Mouse (Mus musculus) heart, embryonic 14.5 days (tissue): ENCODE measurements around the gene Gm49369. TPM values are rescaled to one million over a fixed set of nuclear protein-coding genes. Genes with fewer than 3 reads are reported as not detected.

Experiments used
- ATAC-seq: fragments of 200-750 bp; cut with Nextera tagmentation; 2 replicates; pipeline ENCODE4 v1.8.0; 2017; ENCODE audit warnings: low read depth, moderate TSS enrichment; ENCODE audit not compliant: insufficient number of reproducible peaks, insufficient read depth, low FRiP score
- H3K27ac ChIP-seq, 2 experiments: fragments of 200-500 bp in 1 of 2; fragments of 300-500 bp in 1 of 2; sonication (generic) in 1 of 2; replicated peaks in 1 of 2; 2 replicates each; pipeline ENCODE4 v1.5.1; 2012 to 2014; ENCODE audit warnings: low read depth in 2 of 2, low read length in 2 of 2, control low read depth in 1 of 2, mild to moderate bottlenecking in 1 of 2, mixed read lengths in 1 of 2; ENCODE audit not compliant: control insufficient read depth in 1 of 2, insufficient read depth in 1 of 2
- H3K27me3 ChIP-seq: fragments of 300-500 bp; sonication (generic); 2 replicates; pipeline ENCODE4 v1.6.1; 2014; ENCODE audit warnings: mild to moderate bottlenecking, low read length, control low read depth; ENCODE audit not compliant: control insufficient read depth, insufficient read depth
- H3K36me3 ChIP-seq: fragments of 300-500 bp; sonication (generic); 2 replicates; pipeline ENCODE4 v1.6.1; 2014; ENCODE audit warnings: mild to moderate bottlenecking, control low read depth, low read length, mixed read lengths; ENCODE audit not compliant: control insufficient read depth, insufficient read depth
- H3K4me1 ChIP-seq, 2 experiments: fragments of 200-500 bp in 1 of 2; fragments of 300-500 bp in 1 of 2; sonication (generic) in 1 of 2; 2 replicates each; pipeline ENCODE4 v1.6.1; 2012 to 2014; ENCODE audit warnings: low read length in 2 of 2, control low read depth in 1 of 2, mixed read lengths in 1 of 2; ENCODE audit not compliant: control insufficient read depth in 2 of 2, insufficient read depth in 2 of 2
- H3K4me2 ChIP-seq: fragments of 300-500 bp; sonication (generic); 2 replicates; pipeline ENCODE4 v1.6.1; 2014; ENCODE audit warnings: mild to moderate bottlenecking, low read length
- H3K4me3 ChIP-seq, 2 experiments: fragments of 200-500 bp in 1 of 2; fragments of 300-500 bp in 1 of 2; sonication (generic) in 1 of 2; 2 replicates each; pipeline ENCODE4 v1.5.1; 2012 to 2014; ENCODE audit warnings: low read length in 2 of 2, mild to moderate bottlenecking in 2 of 2, control low read depth in 1 of 2, low read depth in 1 of 2, moderate library complexity in 1 of 2; ENCODE audit not compliant: control insufficient read depth in 1 of 2, insufficient read depth in 1 of 2
- H3K9ac ChIP-seq: fragments of 300-500 bp; sonication (generic); 2 replicates; pipeline ENCODE4 v1.6.1; 2014; ENCODE audit warnings: mild to moderate bottlenecking, low read length
- H3K9me3 ChIP-seq: fragments of 300-500 bp; sonication (generic); 2 replicates; pipeline ENCODE4 v1.6.1; 2016; ENCODE audit warnings: low read length, control low read depth; ENCODE audit not compliant: control insufficient read depth
- WGBS: fragments of 180-500 bp; shearing (Covaris S2); extraction: QIAGEN DNeasy Blood & Tissue Kit; methylation state at CpG from one replicate; pipeline ENCODE4 v1.1.7; 2014; 5-methylcytosine and 5-hydroxymethylcytosine counted together
- polyA plus RNA-seq: library from polyadenylated mRNA; unstranded; fragments of >200 nt; fragmentation: Nextera tagmentation; extraction: Ambion mirVana; gene quantifications from 2 replicates; pipeline ENCODE4 v1.2.1, GENCODE M21; 2014

Gene Gm49369
- polyA plus RNA-seq, 1 experiment from 2014 or later = not detected

DNA sequence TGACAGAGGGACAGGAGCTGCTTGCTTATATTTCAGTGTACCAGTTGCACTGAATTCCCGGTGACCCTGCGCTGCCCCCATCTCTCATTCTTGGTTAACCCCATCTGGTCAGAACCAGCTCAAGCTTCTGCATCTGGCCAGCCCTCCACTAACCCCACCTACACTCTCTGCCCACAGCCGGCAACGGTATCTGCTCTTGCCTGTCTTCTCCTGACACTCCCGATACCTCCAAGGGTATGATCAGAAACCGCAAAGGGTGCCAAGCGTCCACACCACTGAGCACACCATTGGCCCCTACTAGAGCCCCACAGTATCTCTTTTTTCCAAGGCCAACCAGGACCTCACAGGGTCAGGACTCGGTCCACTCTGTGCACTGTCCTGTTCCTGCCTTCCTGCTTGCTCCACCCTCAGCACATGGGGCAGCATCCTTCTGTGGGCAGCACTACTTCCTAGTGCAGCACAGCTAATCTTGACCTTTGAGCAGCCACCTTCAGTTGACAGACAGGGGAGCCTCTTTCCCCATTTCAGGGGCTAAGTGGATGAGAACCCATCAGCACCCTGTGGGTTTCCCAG lies 27.7 kb downstream of the Gm49369 start:
- no peak overlapping the region for H3K4me2 ChIP-seq
- no peak overlapping the region for H3K9ac ChIP-seq
- H3K9me3 ChIP-seq = no peaks in the 10 kb centered on the region
- no peak overlapping the region for H3K4me3 ChIP-seq
- H3K27ac ChIP-seq = no peak overlapping the region
- H3K27me3 ChIP-seq = no peaks in the 10 kb centered on the region
- ATAC-seq = no peak
- 49% methylated on average over 8 of the region's 8 CpGs for WGBS
- H3K36me3 ChIP-seq = no peaks in the 10 kb centered on the region
- H3K4me1 ChIP-seq = peaks cover 10 to 13% of the 10 kb centered on the region in 2 experiments; a peak in 3 of 4 replicates

DNA sequence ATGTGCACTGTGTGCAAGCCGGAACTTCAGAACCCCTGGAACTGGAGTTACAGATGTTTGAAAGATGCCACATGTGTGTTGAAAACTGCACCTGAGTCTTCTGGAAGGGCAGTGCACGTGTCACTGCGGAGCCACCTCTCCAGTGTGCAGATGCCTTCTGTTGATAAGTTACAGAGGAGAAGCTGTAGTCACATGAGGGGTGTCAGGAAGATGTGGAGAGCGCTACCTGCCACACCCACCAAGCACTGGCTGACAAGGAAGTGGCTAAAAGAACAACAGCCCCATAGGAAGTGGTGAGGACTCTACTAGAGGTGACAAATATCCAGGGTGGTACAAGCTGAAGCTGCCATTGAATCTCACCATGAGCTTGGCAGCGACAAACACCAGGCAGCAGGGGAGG lies 28.6 kb downstream of the Gm49369 start:
- 59% methylated on average over 5 of the region's 5 CpGs for WGBS
- Histone ChIP-seq H3K27ac (no peak overlapping the region), H3K27me3 (no peaks in the 10 kb centered on the region), H3K4me1 (peaks cover 10 to 13% of the 10 kb centered on the region in 2 experiments; a peak in 3 of 4 replicates), H3K9ac (no peak overlapping the region), H3K4me2 (no peak overlapping the region), H3K36me3 (no peaks in the 10 kb centered on the region), H3K9me3 (no peaks in the 10 kb centered on the region), H3K4me3 (no peak overlapping the region)
- ATAC-seq = no peak

DNA sequence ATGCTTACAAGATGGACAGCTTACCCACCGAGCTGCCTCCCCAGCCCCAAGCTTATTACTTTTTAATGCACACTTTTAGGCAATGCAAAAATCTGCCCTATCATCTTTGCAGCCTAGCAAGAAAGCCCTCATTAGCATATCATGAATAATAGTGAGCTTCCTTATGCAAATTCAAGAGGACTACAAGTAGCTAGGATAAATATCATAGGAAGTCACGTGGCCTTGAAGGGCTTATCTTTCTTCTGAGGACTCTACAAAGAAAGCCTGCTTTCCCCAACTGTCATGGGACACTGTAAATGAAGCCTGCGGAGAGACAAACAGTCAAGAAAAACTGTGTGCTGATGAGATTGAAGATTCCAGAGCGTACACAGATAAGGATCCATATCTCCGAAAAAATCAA lies 30.9 kb downstream of the Gm49369 start:
- H3K36me3 ChIP-seq = no peaks in the 10 kb centered on the region
- peaks cover 10 to 13% of the 10 kb centered on the region in 2 experiments; a peak in 3 of 4 replicates for H3K4me1 ChIP-seq
- 70% methylated on average over 5 of the region's 5 CpGs for WGBS
- H3K4me3 ChIP-seq = no peak overlapping the region
- H3K9ac ChIP-seq = no peak overlapping the region
- no peak for ATAC-seq
- no peak overlapping the region for H3K4me2 ChIP-seq
- no peaks in the 10 kb centered on the region for H3K27me3 ChIP-seq
- no peak overlapping the region for H3K27ac ChIP-seq
- H3K9me3 ChIP-seq = no peaks in the 10 kb centered on the region

DNA sequence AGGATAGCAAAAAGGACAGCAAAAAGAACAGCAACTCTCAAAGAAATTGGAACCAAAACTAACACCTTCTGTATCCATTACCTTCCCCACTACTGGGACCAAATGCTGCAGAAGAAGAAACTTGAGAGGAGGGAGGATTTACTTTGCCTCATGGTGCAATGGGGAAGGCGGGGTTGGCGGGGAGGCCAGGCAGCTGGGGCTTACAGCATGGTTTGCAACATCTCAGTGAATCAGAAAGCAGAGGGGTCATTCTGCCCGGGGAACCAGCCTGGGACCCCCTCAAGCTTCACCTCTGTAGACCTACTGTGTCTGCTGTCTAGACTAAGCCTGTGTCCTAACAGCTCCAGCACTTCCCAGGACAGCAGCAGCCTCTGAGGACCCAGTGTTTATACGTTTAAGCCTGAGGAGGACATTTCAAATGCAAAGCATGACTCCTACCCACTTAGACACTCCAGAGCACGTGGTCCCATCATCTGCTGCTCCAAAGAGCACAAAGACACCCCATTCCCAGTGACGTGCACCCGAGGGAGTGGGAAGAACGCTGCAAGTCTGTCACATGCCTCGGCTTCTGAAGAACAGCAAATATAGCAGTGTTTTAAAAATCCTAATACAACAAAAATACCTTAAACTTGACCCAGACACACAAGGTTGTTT lies 33.0 kb downstream of the Gm49369 start:
- H3K9me3 ChIP-seq = no peaks in the 10 kb centered on the region
- no peak overlapping the region for H3K4me3 ChIP-seq
- no peak overlapping the region for H3K4me2 ChIP-seq
- WGBS = 41% methylated on average over 9 of the region's 9 CpGs
- peaks cover 4 to 8% of the 10 kb centered on the region in 2 experiments; a peak in 3 of 4 replicates for H3K4me1 ChIP-seq
- H3K27me3 ChIP-seq = no peaks in the 10 kb centered on the region
- H3K27ac ChIP-seq = no peak overlapping the region
- no peaks in the 10 kb centered on the region for H3K36me3 ChIP-seq
- H3K9ac ChIP-seq = no peak overlapping the region
- ATAC-seq = no peak

DNA sequence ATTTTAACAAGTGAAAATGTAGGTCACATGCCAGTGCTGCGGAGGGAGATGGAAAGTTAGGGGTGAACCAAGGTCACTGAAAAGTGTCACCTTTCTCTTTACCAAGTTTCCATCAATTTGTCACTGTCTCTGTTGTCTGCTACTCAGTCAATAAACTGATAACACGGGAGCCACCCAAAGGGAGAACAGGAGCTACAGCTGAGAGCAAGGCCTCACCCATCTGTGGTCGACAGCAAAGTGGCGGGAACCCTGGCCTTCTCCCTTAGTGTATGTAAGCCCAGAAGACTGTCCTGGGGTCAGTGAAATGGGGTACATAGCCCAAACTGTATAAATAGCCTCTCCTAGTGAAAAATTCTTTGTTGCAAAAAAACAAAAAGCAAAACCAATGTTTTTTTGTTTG lies 34.9 kb downstream of the Gm49369 start:
- no peak overlapping the region for H3K4me3 ChIP-seq
- WGBS = 68% methylated on average over 4 of the region's 4 CpGs
- no peaks in the 10 kb centered on the region for H3K4me1 ChIP-seq
- no peaks in the 10 kb centered on the region for H3K9me3 ChIP-seq
- no peak overlapping the region for H3K27ac ChIP-seq
- ATAC-seq = no peak
- no peak overlapping the region for H3K9ac ChIP-seq
- H3K4me2 ChIP-seq = no peak overlapping the region
- no peaks in the 10 kb centered on the region for H3K36me3 ChIP-seq
- no peaks in the 10 kb centered on the region for H3K27me3 ChIP-seq

DNA sequence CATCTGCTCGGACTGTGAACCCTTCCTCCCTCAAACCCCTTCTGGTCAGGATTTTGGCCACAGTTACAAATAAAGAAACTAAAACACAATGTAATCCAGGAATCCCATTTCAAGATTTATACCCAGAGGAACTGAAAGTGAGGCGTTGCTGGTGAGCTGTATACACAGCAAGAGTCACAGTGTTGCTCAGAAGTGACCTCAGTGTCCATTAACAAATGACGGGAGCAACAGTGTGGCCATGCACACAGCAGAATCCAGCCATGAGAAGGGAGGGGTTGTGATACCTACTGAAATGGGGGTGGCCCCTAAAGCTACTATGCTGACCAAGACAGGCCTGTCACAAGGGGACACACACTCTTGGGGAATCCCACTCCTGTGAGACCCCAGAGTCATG lies 40.2 kb downstream of the Gm49369 start:
- 0 out of 4 replicates have a peak overlapping the region, but pooled peaks of 1 of the 2 experiments have one; percentile 11 for H3K27ac ChIP-seq
- no peak overlapping the region for H3K4me3 ChIP-seq
- H3K36me3 ChIP-seq = no peaks in the 10 kb centered on the region
- no peaks in the 10 kb centered on the region for H3K27me3 ChIP-seq
- peaks cover 4 to 10% of the 10 kb centered on the region in 2 experiments; a peak in 2 of 4 replicates for H3K4me1 ChIP-seq
- no peaks in the 10 kb centered on the region for H3K9me3 ChIP-seq
- ATAC-seq = no peak
- H3K9ac ChIP-seq = no peak overlapping the region
- no peak overlapping the region for H3K4me2 ChIP-seq
- WGBS = 72% methylated on average over 3 of the region's 3 CpGs

DNA sequence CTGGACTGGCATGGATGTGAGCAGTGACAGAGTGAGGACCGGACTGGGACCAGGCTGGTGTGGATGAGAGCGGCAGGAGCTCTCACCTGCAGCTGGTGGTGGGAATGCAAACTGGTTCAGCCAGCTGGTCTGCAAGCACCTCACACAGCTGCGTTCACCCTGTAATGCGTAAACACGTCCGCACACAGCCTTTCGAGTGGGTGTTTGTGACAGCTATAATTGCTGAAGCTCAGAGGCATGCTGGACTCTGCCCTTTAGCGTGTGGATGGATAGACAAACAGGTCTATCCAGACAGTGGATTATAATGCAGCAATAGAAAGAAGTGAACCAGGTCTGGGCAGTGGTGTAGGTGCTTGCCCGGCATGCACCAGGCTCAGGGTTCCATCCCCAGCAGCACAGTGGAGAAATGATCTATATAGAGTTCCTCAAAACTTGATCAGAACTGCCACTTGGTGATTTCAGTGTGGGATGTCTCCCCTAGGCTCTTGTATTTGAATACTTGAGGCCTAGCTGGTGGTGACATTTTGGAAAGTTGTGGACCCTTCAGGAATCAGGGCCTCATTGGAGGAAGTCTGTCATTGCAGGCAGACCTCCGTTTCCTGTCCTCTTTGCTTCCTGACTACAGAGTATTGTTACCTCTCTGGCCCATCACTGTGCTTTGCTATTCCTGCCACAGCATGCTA lies 40.8 kb downstream of the Gm49369 start:
- H3K27ac ChIP-seq = peak overlapping the region in 1 of 2 experiments; percentile 11; a peak in 1 of 4 replicates
- WGBS = 69% methylated on average over 10 of the region's 10 CpGs

More for the DNA sequence above, 40.8 kb downstream of the Gm49369 start:
- ATAC-seq = peak; percentile 11; the same call in 1 of the 2 replicates
- H3K4me3 ChIP-seq = no peak overlapping the region
- H3K9me3 ChIP-seq = no peaks in the 10 kb centered on the region
- peaks cover 4 to 10% of the 10 kb centered on the region in 2 experiments; a peak in 2 of 4 replicates for H3K4me1 ChIP-seq
- H3K9ac ChIP-seq = no peak overlapping the region
- H3K36me3 ChIP-seq = no peaks in the 10 kb centered on the region
- H3K4me2 ChIP-seq = no peak overlapping the region
- no peaks in the 10 kb centered on the region for H3K27me3 ChIP-seq
